Mouse (Mus musculus) embryonic facial prominence, embryonic 15.5 days (tissue): ENCODE measurements around the gene Clcn3. TPM values are rescaled to one million over a fixed set of nuclear protein-coding genes. Genes with fewer than 3 reads are reported as not detected.

ENCODE experiments used
- ATAC-seq: fragments of 200-750 bp; cut with Nextera tagmentation; 2 replicates; pipeline ENCODE4 v1.8.0; 2017; ENCODE audit warnings: low read depth, moderate TSS enrichment; ENCODE audit not compliant: insufficient number of reproducible peaks, low FRiP score, low TSS enrichment
- H3K27ac ChIP-seq: fragments of 300-500 bp; sonication (generic); replicated peaks from 2 replicates; pipeline ENCODE4 v1.5.1; 2015; ENCODE audit warnings: mild to moderate bottlenecking, inconsistent platforms
- H3K27me3 ChIP-seq: fragments of 300-500 bp; sonication (generic); 2 replicates; pipeline ENCODE4 v1.6.1; 2015; ENCODE audit warnings: inconsistent platforms
- H3K36me3 ChIP-seq: fragments of 300-500 bp; sonication (generic); 2 replicates; pipeline ENCODE4 v1.6.1; 2015; ENCODE audit warnings: mild to moderate bottlenecking, inconsistent platforms
- H3K4me1 ChIP-seq: fragments of 300-500 bp; sonication (generic); 2 replicates; pipeline ENCODE4 v1.6.1; 2015; ENCODE audit warnings: inconsistent platforms
- H3K4me2 ChIP-seq: fragments of 300-500 bp; sonication (generic); replicated peaks from 2 replicates; pipeline ENCODE4 v1.6.1; 2015; ENCODE audit warnings: mild to moderate bottlenecking, inconsistent platforms
- H3K4me3 ChIP-seq: fragments of 300-500 bp; sonication (generic); replicated peaks from 2 replicates; pipeline ENCODE4 v1.5.1; 2015; ENCODE audit warnings: mild to moderate bottlenecking, inconsistent platforms
- H3K9ac ChIP-seq: fragments of 300-500 bp; sonication (generic); 2 replicates; pipeline ENCODE4 v1.6.1; 2015; ENCODE audit warnings: inconsistent platforms
- H3K9me3 ChIP-seq: fragments of 300-500 bp; sonication (generic); replicated peaks from 2 replicates; pipeline ENCODE4 v1.6.1; 2016; ENCODE audit warnings: inconsistent platforms
- WGBS: fragments of 180-500 bp; shearing (Covaris S2); methylation state at CpG from one replicate; pipeline ENCODE4 v1.1.7; 2015; 5-methylcytosine and 5-hydroxymethylcytosine counted together
- polyA plus RNA-seq: library from polyadenylated mRNA; unstranded; fragments of >200 nt; fragmentation: Nextera tagmentation; extraction: Ambion mirVana; gene quantifications from 2 replicates; pipeline ENCODE4 v1.2.1, GENCODE M21; 2015

The Clcn3 gene
- polyA plus RNA-seq, 1 experiment from 2014 or later: 17.3 TPM

GRCm38 (mm10) chr8:60974837-60975236 is 8.3 kb downstream of the Clcn3 start:
- Histone ChIP-seq H3K4me2 (no peak overlapping the region), H3K4me3 (no peak overlapping the region), H3K36me3 (no peaks in the 10 kb centered on the region), H3K9me3 (no peaks in the 10 kb centered on the region), H3K27ac (no peak overlapping the region), H3K27me3 (no peaks in the 10 kb centered on the region), H3K4me1 (no peaks in the 10 kb centered on the region), H3K9ac (no peak overlapping the region)
- ATAC-seq: no peak
- 69% methylated on average over 2 of the region's 2 CpGs for WGBS

- Histone ChIP-seq H3K27ac (no peak overlapping the region), H3K9me3 (no peaks in the 10 kb centered on the region), H3K36me3 (no peaks in the 10 kb centered on the region), H3K4me1 (no peaks in the 10 kb centered on the region), H3K27me3 (no peaks in the 10 kb centered on the region), H3K4me3 (no peak overlapping the region), H3K9ac (no peak overlapping the region), H3K4me2 (no peak overlapping the region)
- ATAC-seq: no peak
- 81% methylated on average over 2 of the region's 2 CpGs for WGBS
Measured at GRCm38 (mm10) chr8:60973448-60973847, 9.7 kb downstream of the Clcn3 start.

GRCm38 (mm10) chr8:60971808-60972207 is 11.3 kb downstream of the Clcn3 start:
- no peak overlapping the region for H3K9ac ChIP-seq
- WGBS: 54% methylated on average over 4 of the region's 4 CpGs
- H3K27ac ChIP-seq: no peak overlapping the region
- no peak overlapping the region for H3K4me2 ChIP-seq
- no peaks in the 10 kb centered on the region for H3K9me3 ChIP-seq
- H3K27me3 ChIP-seq: no peaks in the 10 kb centered on the region
- no peak for ATAC-seq
- H3K4me1 ChIP-seq: no peaks in the 10 kb centered on the region
- H3K36me3 ChIP-seq: no peaks in the 10 kb centered on the region
- H3K4me3 ChIP-seq: no peak overlapping the region

- 36% methylated on average over 2 of the region's 2 CpGs for WGBS
- Histone ChIP-seq H3K4me3 (no peak overlapping the region), H3K4me1 (no peaks in the 10 kb centered on the region), H3K27ac (no peak overlapping the region), H3K9ac (no peak overlapping the region), H3K27me3 (no peaks in the 10 kb centered on the region), H3K36me3 (no peaks in the 10 kb centered on the region), H3K4me2 (no peak overlapping the region), H3K9me3 (no peaks in the 10 kb centered on the region)
- ATAC-seq: no peak
Measured at GRCm38 (mm10) chr8:60969091-60969490, 14.0 kb downstream of the Clcn3 start.

GRCm38 (mm10) chr8:60965741-60966140 is 17.4 kb downstream of the Clcn3 start:
- Histone ChIP-seq H3K27ac (no peak overlapping the region), H3K27me3 (no peaks in the 10 kb centered on the region), H3K4me3 (no peak overlapping the region), H3K4me2 (no peak overlapping the region), H3K36me3 (no peaks in the 10 kb centered on the region), H3K4me1 (no peaks in the 10 kb centered on the region), H3K9me3 (no peaks in the 10 kb centered on the region), H3K9ac (no peak overlapping the region)
- WGBS: 53% methylated on average over 3 of the region's 3 CpGs
- ATAC-seq: no peak

- Histone ChIP-seq H3K36me3 (no peaks in the 10 kb centered on the region), H3K9me3 (no peaks in the 10 kb centered on the region), H3K4me3 (no peak overlapping the region), H3K4me2 (no peak overlapping the region), H3K27me3 (no peaks in the 10 kb centered on the region), H3K4me1 (no peaks in the 10 kb centered on the region), H3K9ac (no peak overlapping the region), H3K27ac (no peak overlapping the region)
- ATAC-seq: no peak
- 61% methylated on average over 6 of the region's 6 CpGs for WGBS
Measured at GRCm38 (mm10) chr8:60965306-60965705, 17.8 kb downstream of the Clcn3 start.

GRCm38 (mm10) chr8:60964518-60964917 is 18.6 kb downstream of the Clcn3 start:
- no peaks in the 10 kb centered on the region for H3K27me3 ChIP-seq
- no peak overlapping the region for H3K9ac ChIP-seq
- 88% methylated on average over 4 of the region's 4 CpGs for WGBS
- no peak for ATAC-seq
- no peak overlapping the region for H3K4me3 ChIP-seq
- no peaks in the 10 kb centered on the region for H3K9me3 ChIP-seq
- no peak overlapping the region for H3K4me2 ChIP-seq
- H3K36me3 ChIP-seq: no peaks in the 10 kb centered on the region
- H3K27ac ChIP-seq: no peak overlapping the region
- no peaks in the 10 kb centered on the region for H3K4me1 ChIP-seq

GRCm38 (mm10) chr8:60963931-60964330 is 19.2 kb downstream of the Clcn3 start:
- Histone ChIP-seq H3K9me3 (no peaks in the 10 kb centered on the region), H3K27me3 (no peaks in the 10 kb centered on the region), H3K9ac (no peak overlapping the region), H3K27ac (no peak overlapping the region), H3K36me3 (no peaks in the 10 kb centered on the region), H3K4me2 (no peak overlapping the region), H3K4me3 (no peak overlapping the region), H3K4me1 (no peaks in the 10 kb centered on the region)
- ATAC-seq: no peak
- WGBS: 71% methylated on average over 2 of the region's 2 CpGs

GRCm38 (mm10) chr8:60962763-60963162 is 20.3 kb downstream of the Clcn3 start:
- Histone ChIP-seq H3K4me1 (no peaks in the 10 kb centered on the region), H3K9ac (no peak overlapping the region), H3K36me3 (no peaks in the 10 kb centered on the region), H3K27ac (no peak overlapping the region), H3K9me3 (no peaks in the 10 kb centered on the region), H3K4me3 (no peak overlapping the region), H3K27me3 (no peaks in the 10 kb centered on the region), H3K4me2 (no peak overlapping the region)
- no peak for ATAC-seq
- 81% methylated on average over 3 of the region's 3 CpGs for WGBS

- 74% methylated on average over 7 of the region's 7 CpGs for WGBS
- H3K9ac ChIP-seq: no peak overlapping the region
- H3K36me3 ChIP-seq: no peaks in the 10 kb centered on the region
- ATAC-seq: no peak
- peaks cover 6% of the 10 kb centered on the region; the same call in 1 of the 2 replicates for H3K4me1 ChIP-seq
- H3K27ac ChIP-seq: 0 out of 2 replicates have a peak overlapping the region, but pooled peaks have one; percentile 17
- H3K27me3 ChIP-seq: no peaks in the 10 kb centered on the region
- no peak overlapping the region for H3K4me2 ChIP-seq
- H3K9me3 ChIP-seq: no peaks in the 10 kb centered on the region
- H3K4me3 ChIP-seq: no peak overlapping the region
Measured at GRCm38 (mm10) chr8:60956847-60957246, 26.3 kb downstream of the Clcn3 start.

GRCm38 (mm10) chr8:60954281-60955014 is 28.7 kb downstream of the Clcn3 start:
- Histone ChIP-seq H3K4me3 (peak overlapping the region; percentile 46), H3K4me1 (peaks cover 9% of the 10 kb centered on the region), H3K27me3 (no peaks in the 10 kb centered on the region), H3K9me3 (no peaks in the 10 kb centered on the region), H3K27ac (peak overlapping the region; percentile 84), H3K36me3 (no peaks in the 10 kb centered on the region), H3K4me2 (peak overlapping the region; percentile 61), H3K9ac (peak overlapping the region; percentile 31)
- 1% methylated on average over 15 of the region's 15 CpGs for WGBS
- peak; percentile 94 for ATAC-seq

GRCm38 (mm10) chr8:60952803-60953202 is 30.3 kb downstream of the Clcn3 start:
- Histone ChIP-seq H3K4me3 (no peak overlapping the region), H3K27ac (no peak overlapping the region), H3K9me3 (no peaks in the 10 kb centered on the region), H3K36me3 (no peaks in the 10 kb centered on the region), H3K9ac (no peak overlapping the region), H3K4me2 (no peak overlapping the region), H3K27me3 (no peaks in the 10 kb centered on the region), H3K4me1 (peaks cover 9% of the 10 kb centered on the region)
- WGBS: 66% methylated on average over 5 of the region's 5 CpGs
- ATAC-seq: no peak
